In the genomic region with DNA sequence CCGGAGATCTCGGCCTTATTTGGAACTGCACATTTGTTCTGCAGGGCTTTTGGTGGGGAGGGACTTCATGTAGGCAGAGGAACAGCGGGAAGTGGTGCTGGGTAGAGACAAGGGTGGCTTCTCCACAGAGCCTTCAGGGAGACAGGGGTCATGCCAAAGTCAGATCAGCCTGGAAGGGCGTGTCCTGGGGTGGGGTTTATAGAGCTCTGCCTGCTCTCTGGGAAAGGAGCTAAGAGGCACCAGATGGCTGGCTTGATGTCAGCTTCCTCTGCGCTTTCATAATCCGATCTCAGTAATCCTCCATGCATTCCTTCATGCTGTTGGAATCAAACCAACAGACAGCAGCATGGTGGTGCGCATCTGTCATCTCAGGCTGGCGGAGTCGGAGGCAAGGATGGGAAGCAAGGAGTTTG, we compare ENCODE assay signal across 8 mouse cellular contexts. TPM values are rescaled to one million over a fixed set of nuclear protein-coding genes. Genes with fewer than 3 reads are reported as not detected.
DNase-seq lines count a peak whose midpoint lies in the region; ATAC-seq and TF ChIP-seq lines count a peak whose summit lies in the region.

No protein-coding gene starts in this region.

- H3K27ac ChIP-seq in neural tube, embryonic 13.5 days (replicated peaks), result 0 out of 2 replicates have a peak overlapping the region, but pooled peaks have one; percentile 3
- H3K27ac ChIP-seq in heart, embryonic 11.5 days (ENCODE audit: low read depth, low read length), result peak overlapping the region; percentile 25; the same call in 1 of the 2 replicates
- H3K27ac ChIP-seq in thymus, adult 2 months (ENCODE audit: control insufficient read depth, insufficient read depth, low read length), result peak overlapping the region; percentile 85

- H3K4me3 ChIP-seq in neural tube, embryonic 13.5 days, result no peak overlapping the region
- H3K4me3 ChIP-seq in heart, embryonic 11.5 days (ENCODE audit: low read depth, low read length), result no peak overlapping the region
- no peak overlapping the region for H3K4me3 ChIP-seq in thymus, adult 2 months (ENCODE audit: control insufficient read depth, insufficient read depth, low read length)

- ATAC-seq in neural tube, embryonic 13.5 days (ENCODE audit: low read depth), result no peak
- 0 out of 2 replicates have a peak, but pooled peaks have one; percentile 33 for ATAC-seq in heart, embryonic 11.5 days (replicated peaks; ENCODE audit: insufficient number of reproducible peaks, low FRiP score, low TSS enrichment)
- peak; percentile 86 for ATAC-seq in megakaryocyte progenitor cell, adult 5-6 weeks (replicated peaks; ENCODE audit: poor library complexity)

- no peaks in the 10 kb centered on the region for H3K9me3 ChIP-seq in neural tube, embryonic 13.5 days
- H3K9me3 ChIP-seq in heart, embryonic 11.5 days (replicated peaks; ENCODE audit: control insufficient read depth, low read length), result no peaks in the 10 kb centered on the region

- TF ChIP-seq CTCF in thymus, adult 2 months (IDR thresholded peaks at IDR 0.05; ENCODE audit: borderline replicate concordance, control insufficient read depth, extremely low read depth, insufficient read depth, low read length, poor library complexity), result no peak

- no peak overlapping the region for H3K9ac ChIP-seq in neural tube, embryonic 13.5 days
- H3K9ac ChIP-seq in heart, embryonic 11.5 days (ENCODE audit: low read depth, low read length), result no peak overlapping the region

- no peak overlapping the region for H3K4me2 ChIP-seq in neural tube, embryonic 13.5 days
- no peak overlapping the region for H3K4me2 ChIP-seq in heart, embryonic 11.5 days

- DNase-seq in neural tube, embryonic 10.5 days (ENCODE audit: extremely low spot score, low spot score), result no peak
- peak; percentile 60 for DNase-seq in embryo, embryonic 11 days
- peak; percentile 60 to 68 for DNase-seq in layer of hippocampus, postnatal 14 days (ENCODE audit: low spot score in 2 of 2)
- peak; percentile 65 for DNase-seq in thymus, adult 2 months
- no peak for DNase-seq in adrenal gland, postnatal 25 days

- H3K27me3 ChIP-seq in neural tube, embryonic 13.5 days, result no peaks in the 10 kb centered on the region
- H3K27me3 ChIP-seq in heart, embryonic 11.5 days (ENCODE audit: control insufficient read depth, insufficient read depth, low read length), result no peaks in the 10 kb centered on the region
- no peaks in the 10 kb centered on the region for H3K27me3 ChIP-seq in thymus, adult 2 months (ENCODE audit: control insufficient read depth, insufficient read depth, low read length)

- 50% methylated on average over 9 of the region's 9 CpGs for WGBS in neural tube, embryonic 13.5 days
- WGBS in heart, embryonic 11.5 days (ENCODE audit: insufficient replicate concordance), result 44% methylated on average over 9 of the region's 9 CpGs
- 15% methylated on average over 9 of the region's 9 CpGs for WGBS in thymus, adult 2 months

- peaks cover 13% of the 10 kb centered on the region; the same call in 1 of the 2 replicates for H3K36me3 ChIP-seq in neural tube, embryonic 13.5 days
- H3K36me3 ChIP-seq in heart, embryonic 11.5 days (ENCODE audit: control insufficient read depth, insufficient read depth, low read length), result peaks cover 3% of the 10 kb centered on the region; the same call in 1 of the 2 replicates
- H3K36me3 ChIP-seq in thymus, adult 2 months (ENCODE audit: control insufficient read depth, insufficient read depth, low read length), result peaks cover 49% of the 10 kb centered on the region

- peaks cover 24% of the 10 kb centered on the region for H3K4me1 ChIP-seq in neural tube, embryonic 13.5 days (replicated peaks)
- H3K4me1 ChIP-seq in heart, embryonic 11.5 days (ENCODE audit: control insufficient read depth, insufficient read depth, low read length), result peaks cover 19% of the 10 kb centered on the region
- H3K4me1 ChIP-seq in thymus, adult 2 months (replicated peaks; ENCODE audit: control insufficient read depth, insufficient read depth, low read length), result peaks cover 28% of the 10 kb centered on the region

- TF ChIP-seq POLR2A in thymus, adult 2 months (IDR thresholded peaks at IDR 0.05; ENCODE audit: control insufficient read depth, extremely low read depth, insufficient read depth, low read length, poor library complexity), result no peak

RNA-seq across cellular contexts. Expression of a gene that starts 30.7 kb away (rescaled TPM):
- polyA plus RNA-seq in neural tube, embryonic 13.5 days (2015; fragmentation: Nextera tagmentation; extraction: Ambion mirVana), result 15.0 and 21.1 TPM in 2 replicates
- polyA plus RNA-seq in heart, embryonic 11.5 days (2014; fragmentation: Nextera tagmentation; extraction: Ambion mirVana), result 28.5 and 31.2 TPM in 2 replicates
- 10 to 100 TPM; 15.8 to 17.9 TPM for total RNA-seq in layer of hippocampus, postnatal 14 days (2021)
- 55.9 and 59.4 TPM in 2 replicates for total RNA-seq in megakaryocyte progenitor cell, adult 5-6 weeks (2015)
- 46.5 and 56.9 TPM in 2 replicates for total RNA-seq in megakaryocyte progenitor cell, adult 5-6 weeks (2017)
- 235 and 255 TPM in 2 replicates for polyA plus RNA-seq in thymus, adult 2 months (2012; rRNA removed)
- 68.7 and 94.5 TPM in 2 replicates for total RNA-seq in adrenal gland, postnatal 25 days (2021)

Comparison
In these comparisons a context has a peak if more than half of its experiments do, and no peak if none do; other contexts are left out.
1. H3K27ac ChIP-seq: peak in every context shown above with its lines; median percentile 85 in thymus, adult 2 months; 25 in heart, embryonic 11.5 days; 3 in neural tube, embryonic 13.5 days.
2. DNase-seq: peak in embryo, embryonic 11 days (single experiment), layer of hippocampus, postnatal 14 days (2 of 2) and thymus, adult 2 months (single experiment); none in neural tube, embryonic 10.5 days (single experiment) and adrenal gland, postnatal 25 days (single experiment).